Mouse (Mus musculus) heart, postnatal 25 days (tissue): ENCODE measurements at regions not wholly inside any gene's neighbourhood (a gene's known extent, or its start where the extent isn't known, plus 50 kb on each side); places are given as distances from the start of the nearest gene placed in this dataset.

ENCODE experiments used
- DNase-seq: peaks from one replicate; pipeline ENCODE4 v3.0.0; 2022; ENCODE audit warnings: low spot score
- intact Hi-C: fragments of 180-260 bp; cut with DNase I; formaldehyde crosslinking; loops from one replicate; pipeline ENCODE4 v1.15.1; 2025

- intact Hi-C loops, result no loop called here
- DNase-seq, result no peak
Measured at GRCm38 (mm10) chr1:119217387-119217786, 164.0 kb upstream of the Gli2 start.

DNA sequence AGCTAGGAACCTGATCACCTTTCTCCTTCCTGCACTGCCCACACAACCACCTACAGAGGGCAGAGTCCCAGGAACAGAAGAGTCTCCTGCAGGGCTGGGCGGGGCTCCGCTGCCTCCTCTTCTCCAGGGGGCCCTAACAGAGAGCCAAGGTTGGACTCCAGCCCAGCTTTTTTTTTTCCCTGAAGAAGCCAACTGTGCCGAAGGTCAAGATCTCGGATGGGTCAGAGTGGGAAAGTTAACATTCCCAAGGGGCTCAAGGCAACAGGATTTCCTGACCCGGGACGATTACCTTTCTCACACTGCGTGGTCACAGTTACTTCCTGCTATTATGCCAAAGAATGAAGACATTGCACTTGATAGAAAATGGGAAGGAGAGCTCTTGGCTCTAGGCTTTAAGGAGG, 156.2 kb upstream of the Gli2 start:
- DNase-seq, result peak; percentile 39
- intact Hi-C loops, result loop anchor here (2.0 kb wide), 1 partner anchor 29 kb away; no protein-coding TSS in a partner anchor

DNA sequence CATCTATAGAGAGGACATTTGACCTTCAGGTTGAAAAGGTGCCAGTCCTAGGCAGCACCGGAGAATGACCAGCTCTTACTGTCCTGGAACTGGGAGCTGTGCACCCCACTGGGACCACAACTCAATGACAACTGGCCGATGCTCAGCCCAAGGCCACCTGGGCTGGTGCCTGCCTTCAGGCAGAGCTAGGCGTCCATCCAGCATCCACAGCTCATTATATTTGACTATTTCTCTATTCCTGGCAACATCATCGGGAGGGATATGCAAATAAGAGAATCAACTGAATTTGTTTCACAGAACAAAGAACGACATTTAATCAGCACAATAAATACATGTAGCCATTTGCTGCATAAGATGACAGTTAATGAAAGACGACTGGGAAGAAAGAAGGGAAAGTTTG, 149.0 kb upstream of the Gli2 start:
- no peak for DNase-seq
- intact Hi-C loops, result no loop called here

GRCm38 (mm10) chr1:119197415-119197700, 143.9 kb upstream of the Gli2 start:
- intact Hi-C loops, result no loop called here
- no peak for DNase-seq

GRCm38 (mm10) chr1:119196674-119197414, 143.4 kb upstream of the Gli2 start:
- intact Hi-C loops, result no loop called here
- no peak for DNase-seq

GRCm38 (mm10) chr1:119194533-119194932, 141.1 kb upstream of the Gli2 start:
- intact Hi-C loops, result no loop called here
- DNase-seq, result no peak

- DNase-seq, result no peak
- intact Hi-C loops, result no loop called here
Measured at GRCm38 (mm10) chr1:119191177-119191576, 137.8 kb upstream of the Gli2 start.

GRCm38 (mm10) chr1:119189461-119190066, 136.1 kb upstream of the Gli2 start:
- DNase-seq, result no peak
- intact Hi-C loops, result loop anchor here (5.0 kb wide), 1 partner anchor 48 kb away; no protein-coding TSS in a partner anchor

DNA sequence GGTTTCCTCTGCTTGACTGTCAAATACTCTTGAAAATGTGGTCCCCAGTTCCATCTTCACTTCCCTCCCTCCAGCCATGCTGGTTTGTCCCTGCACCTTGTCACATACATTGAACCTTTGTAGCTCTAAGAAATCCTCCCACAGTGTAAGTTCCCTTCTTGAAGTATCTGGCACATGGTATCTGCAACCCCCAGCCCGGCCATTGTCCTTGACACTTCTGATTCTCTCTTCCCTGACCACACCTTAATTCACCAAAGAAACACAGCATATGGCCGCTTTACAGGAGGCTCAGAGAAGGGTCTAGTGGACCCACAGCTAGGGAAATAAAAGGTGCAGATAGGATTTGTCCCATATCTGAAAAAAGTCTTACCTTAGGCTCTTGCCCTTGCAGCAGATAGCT, 133.9 kb upstream of the Gli2 start:
- DNase-seq, result no peak
- intact Hi-C loops, result loop anchor here (5.0 kb wide), 1 partner anchor 50 kb away; no protein-coding TSS in a partner anchor

- DNase-seq, result no peak
- intact Hi-C loops, result loop anchor here (5.0 kb wide), 1 partner anchor 50 kb away; no protein-coding TSS in a partner anchor
Measured at GRCm38 (mm10) chr1:119186856-119187255, 133.4 kb upstream of the Gli2 start.

GRCm38 (mm10) chr1:119183558-119184270, 130.3 kb upstream of the Gli2 start:
- intact Hi-C loops, result no loop called here
- DNase-seq, result no peak

GRCm38 (mm10) chr1:119173030-119173756, 119.8 kb upstream of the Gli2 start:
- no peak for DNase-seq
- intact Hi-C loops, result no loop called here

DNA sequence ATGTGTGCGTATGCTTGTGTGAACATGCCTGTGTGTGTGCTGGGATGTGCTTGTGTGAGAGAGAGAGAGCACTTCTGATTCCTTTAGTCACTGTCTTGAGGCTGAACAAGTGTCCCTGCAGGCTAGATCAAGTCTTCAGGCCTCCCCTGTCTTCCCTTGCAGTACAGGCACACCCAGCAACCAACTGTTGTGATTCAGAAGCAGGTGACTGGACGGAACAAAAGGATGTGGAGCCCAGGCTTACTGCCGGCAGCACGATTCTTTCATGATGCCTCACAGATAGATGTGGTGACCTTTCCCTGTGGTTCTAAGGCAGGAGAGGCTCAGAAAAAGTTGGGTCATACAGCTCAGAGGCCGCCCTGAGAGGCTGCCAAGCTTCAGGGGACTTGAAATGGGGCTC, 114.0 kb upstream of the Gli2 start:
- intact Hi-C loops, result no loop called here
- DNase-seq, result no peak

DNA sequence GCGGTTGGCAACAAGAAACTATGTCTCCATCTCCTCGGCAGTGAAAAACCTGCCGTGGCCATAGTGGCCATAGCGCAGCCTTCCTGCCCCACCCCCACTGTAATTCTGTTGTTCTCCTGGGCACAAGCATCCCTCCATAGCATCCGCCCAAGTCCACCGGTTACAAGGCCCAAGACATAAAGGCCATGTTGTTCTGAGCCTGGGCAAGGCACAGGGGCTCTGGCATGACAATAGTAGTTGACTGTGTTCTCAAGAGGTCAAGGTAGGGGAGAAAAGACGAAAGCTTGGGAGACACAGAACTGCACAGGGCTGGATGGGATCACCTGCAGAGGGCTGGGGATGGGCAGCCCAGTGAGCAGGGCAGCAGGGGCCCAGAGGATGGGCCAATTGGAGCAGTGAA, 112.9 kb upstream of the Gli2 start:
- DNase-seq, result no peak
- intact Hi-C loops, result no loop called here

DNA sequence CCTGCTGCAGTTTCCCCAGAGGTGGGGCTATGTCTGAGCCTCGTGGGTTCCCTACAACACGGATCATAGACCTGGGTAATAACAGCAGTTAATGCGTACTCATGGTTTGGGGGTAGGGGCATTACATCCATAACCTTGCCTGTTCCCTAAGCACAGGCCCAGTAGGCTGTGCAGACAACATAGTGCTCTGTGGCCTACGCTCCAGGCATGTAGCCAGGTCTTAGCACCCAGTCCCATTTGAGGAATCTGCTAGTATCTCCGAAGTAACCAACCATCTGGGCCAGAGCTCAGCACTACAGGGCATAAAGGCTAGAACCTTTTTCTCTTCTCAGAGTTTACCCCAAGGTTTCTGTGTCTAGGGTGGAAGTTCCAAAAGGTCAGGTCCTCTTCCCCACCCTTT, 111.4 kb upstream of the Gli2 start:
- no peak for DNase-seq
- intact Hi-C loops, result loop anchor here (5.0 kb wide), 1 partner anchor 257 kb away; the partner anchor contains the start of gene Inhbb

GRCm38 (mm10) chr1:119163846-119164245, 110.4 kb upstream of the Gli2 start:
- DNase-seq, result no peak
- intact Hi-C loops, result loop anchor here (5.0 kb wide), 1 partner anchor 258 kb away; the partner anchor contains the start of gene Inhbb

DNA sequence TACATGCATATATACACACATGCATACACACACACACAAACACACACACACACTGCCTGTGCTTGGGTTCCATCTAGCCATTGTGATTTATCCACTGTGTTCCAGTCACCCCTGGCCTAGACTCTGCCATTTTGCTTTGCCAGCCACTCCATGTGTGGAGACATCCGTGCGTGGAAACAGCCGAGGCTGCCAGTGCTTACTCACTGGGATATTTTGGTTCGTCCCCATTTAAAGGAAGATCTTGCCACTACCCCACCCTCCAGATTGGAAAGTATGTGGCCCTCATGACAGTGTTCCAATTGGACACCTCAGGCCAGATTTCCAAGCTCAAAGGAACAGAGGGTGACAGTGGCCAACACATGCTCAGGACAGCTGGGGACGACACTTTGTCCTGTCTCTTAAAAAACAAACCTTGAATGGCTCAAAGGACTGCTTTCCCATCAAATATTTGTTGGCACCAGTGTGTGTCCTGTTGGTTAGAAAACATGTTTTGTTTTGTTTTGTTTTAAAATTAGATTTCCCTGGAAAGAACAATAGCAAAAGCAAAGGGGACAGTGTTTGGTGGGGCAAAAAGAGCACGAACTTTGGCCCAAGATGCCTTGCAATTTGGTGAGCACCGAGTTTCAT, 109.8 kb upstream of the Gli2 start:
- intact Hi-C loops, result loop anchor here (5.0 kb wide), 1 partner anchor 259 kb away; the partner anchor contains the start of gene Inhbb
- DNase-seq, result no peak

DNA sequence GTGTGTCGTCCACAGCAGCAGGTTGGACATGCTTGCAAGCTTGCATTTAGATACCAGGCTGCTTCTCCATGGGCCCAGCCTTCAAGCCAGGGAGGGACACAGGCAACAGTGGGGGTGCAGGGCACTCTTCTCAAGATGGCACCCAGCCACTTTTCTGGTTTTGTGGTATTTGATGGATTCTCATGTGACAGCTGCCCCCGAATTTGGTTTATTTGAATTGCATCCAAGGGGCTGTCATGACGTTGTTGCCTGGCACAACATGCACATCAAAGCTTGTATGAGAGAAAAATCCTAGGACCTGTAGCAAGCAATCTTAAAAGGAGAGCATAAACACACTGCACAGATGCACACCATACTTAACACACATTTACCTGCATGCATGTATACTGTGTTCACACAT, 108.3 kb upstream of the Gli2 start:
- DNase-seq, result no peak
- intact Hi-C loops, result loop anchor here (5.0 kb wide), 1 partner anchor 261 kb away; the partner anchor contains the start of gene Inhbb

DNA sequence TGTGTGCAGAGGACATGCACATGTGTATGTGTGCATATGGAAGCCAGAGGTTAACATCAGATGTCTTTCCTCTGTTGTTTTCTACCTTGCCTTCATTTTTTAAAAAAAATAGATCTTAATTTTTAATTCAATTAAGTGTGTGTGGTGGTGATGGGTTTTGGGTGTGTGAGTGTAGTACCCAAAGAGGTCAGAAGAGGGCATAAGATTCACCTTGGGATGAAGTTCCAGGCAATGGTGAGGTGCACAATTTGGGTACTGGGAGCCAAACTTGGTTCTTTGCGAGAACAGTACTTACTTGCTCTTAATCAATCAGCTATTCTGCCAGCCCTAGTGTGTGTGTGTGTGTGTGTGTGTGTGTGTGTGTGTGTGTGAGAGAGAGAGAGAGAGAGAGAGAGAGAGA, 106.9 kb upstream of the Gli2 start:
- intact Hi-C loops, result loop anchor here (5.0 kb wide), 1 partner anchor 262 kb away; the partner anchor contains the start of gene Inhbb

More for the DNA sequence above, 106.9 kb upstream of the Gli2 start:
- DNase-seq, result no peak
